Mouse (Mus musculus) ES-Bruce4 (cell line): ENCODE data around the gene Cdkn3. TPM values are rescaled to one million over a fixed set of nuclear protein-coding genes. Genes with fewer than 3 reads are reported as not detected.

Experiments used
- H3K27ac ChIP-seq: 2 replicates; pipeline ENCODE4 v1.5.1; 2012; ENCODE audit warnings: low read length, inconsistent platforms; ENCODE audit not compliant: insufficient read depth
- H3K27me3 ChIP-seq: 2 replicates; pipeline ENCODE4 v1.6.1; 2012; ENCODE audit warnings: mild to moderate bottlenecking, low read length, inconsistent platforms; ENCODE audit not compliant: control insufficient read depth, poor library complexity, insufficient read depth, severe bottlenecking
- H3K36me3 ChIP-seq: 2 replicates; pipeline ENCODE4 v1.6.1; 2012; ENCODE audit warnings: inconsistent platforms, mild to moderate bottlenecking, low read length, moderate library complexity; ENCODE audit not compliant: control insufficient read depth, poor library complexity, insufficient read depth, severe bottlenecking
- H3K4me1 ChIP-seq: one replicate; pipeline ENCODE4 v1.8.1; 2011; ENCODE audit warnings: low read length; ENCODE audit not compliant: control insufficient read depth, insufficient read depth
- H3K4me3 ChIP-seq: 2 replicates; pipeline ENCODE4 v1.5.1; 2011; ENCODE audit warnings: low read depth, mild to moderate bottlenecking, low read length
- H3K9ac ChIP-seq: 2 replicates; pipeline ENCODE4 v1.6.1; 2012; ENCODE audit warnings: low read depth, mild to moderate bottlenecking, inconsistent platforms; ENCODE audit not compliant: poor library complexity, severe bottlenecking
- H3K9me3 ChIP-seq: replicated peaks from 2 replicates; pipeline ENCODE4 v1.6.1; 2012; ENCODE audit warnings: mild to moderate bottlenecking, low read length, inconsistent platforms; ENCODE audit not compliant: control insufficient read depth, poor library complexity, insufficient read depth, severe bottlenecking
- CTCF ChIP-seq: IDR thresholded peaks from one replicate; pipeline ENCODE4 v1.8.1; 2011; ENCODE audit warnings: low read depth, low read length
- EP300 ChIP-seq: IDR thresholded peaks from 2 replicates; pipeline ENCODE4 v1.6.1; 2011; ENCODE audit warnings: low read depth, low read length; ENCODE audit not compliant: insufficient read depth
- POLR2A ChIP-seq: IDR thresholded peaks from one replicate; pipeline ENCODE4 v1.8.1; 2011; ENCODE audit warnings: low read length; ENCODE audit not compliant: insufficient read depth
- polyA plus RNA-seq: library from polyadenylated mRNA; stranded (reverse); fragments of >200 nt; gene quantifications from 2 replicates; pipeline ENCODE4 v1.2.4, GENCODE M21; 2011; ENCODE audit warnings: low read depth; ENCODE audit not compliant: missing spikeins, insufficient read depth, insufficient read length

Gene Cdkn3
- polyA plus RNA-seq, 1 experiment, result 31.8 TPM

- no peaks in the 10 kb centered on the region for H3K27me3 ChIP-seq
- no peak overlapping the region for H3K9ac ChIP-seq
- no peaks in the 10 kb centered on the region for H3K9me3 ChIP-seq
- H3K27ac ChIP-seq, result no peak overlapping the region
- H3K4me1 ChIP-seq, result no peaks in the 10 kb centered on the region
- TF ChIP-seq EP300, result no peak
- no peak for TF ChIP-seq POLR2A
- TF ChIP-seq CTCF, result no peak
- no peaks in the 10 kb centered on the region; the same call in 1 of the 2 replicates for H3K36me3 ChIP-seq
- no peak overlapping the region for H3K4me3 ChIP-seq
Observed at GRCm38 (mm10) chr14:46800684-46801345, 40.5 kb downstream of the Cdkn3 start.

DNA sequence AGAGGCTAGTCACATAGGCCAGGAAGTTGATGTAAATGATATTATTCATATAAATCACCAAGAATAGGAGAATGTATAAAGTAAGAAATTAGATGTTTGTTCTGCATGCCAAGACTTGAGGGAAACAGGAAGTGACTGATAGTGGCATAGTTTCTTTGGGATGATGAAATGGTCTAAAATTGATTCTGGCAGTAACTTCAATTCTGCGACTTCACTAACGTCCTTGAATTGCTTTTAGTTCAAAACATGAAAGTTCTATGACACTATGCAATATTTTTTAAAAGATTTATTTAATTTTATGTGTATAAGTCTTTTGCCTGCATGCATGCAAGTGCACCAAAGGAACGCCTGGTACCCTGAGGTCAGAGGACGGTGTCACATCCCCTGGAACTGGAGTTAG is 42.9 kb downstream of the Cdkn3 start:
- H3K4me1 ChIP-seq, result no peaks in the 10 kb centered on the region
- no peak overlapping the region for H3K27ac ChIP-seq
- peaks cover 2% of the 10 kb centered on the region; the same call in 1 of the 2 replicates for H3K36me3 ChIP-seq
- TF ChIP-seq POLR2A, result no peak
- no peak for TF ChIP-seq CTCF
- TF ChIP-seq EP300, result no peak
- H3K9ac ChIP-seq, result no peak overlapping the region
- no peak overlapping the region for H3K4me3 ChIP-seq
- no peaks in the 10 kb centered on the region for H3K27me3 ChIP-seq
- no peaks in the 10 kb centered on the region for H3K9me3 ChIP-seq

DNA sequence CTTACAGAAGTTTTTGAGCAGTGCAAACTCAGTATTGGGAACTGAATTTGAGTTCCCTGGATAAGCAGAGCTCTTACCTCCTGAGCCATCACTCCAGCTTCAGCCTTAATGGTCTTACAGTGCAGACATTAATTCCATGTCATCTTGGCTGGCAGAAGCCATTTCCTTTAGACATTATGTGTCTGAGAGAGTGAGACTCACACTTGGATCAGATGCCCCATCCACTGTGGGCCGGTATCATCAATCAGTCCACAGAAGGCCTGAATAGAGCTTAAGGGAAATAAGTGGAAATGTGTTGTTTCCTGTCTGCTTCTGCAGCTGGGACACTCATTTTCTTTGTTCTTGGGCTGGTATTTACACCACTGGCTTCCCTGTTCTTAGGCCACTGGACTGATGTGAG is 43.5 kb downstream of the Cdkn3 start:
- Histone ChIP-seq H3K4me3 (no peak overlapping the region), H3K9ac (no peak overlapping the region), H3K4me1 (no peaks in the 10 kb centered on the region), H3K27ac (no peak overlapping the region), H3K27me3 (no peaks in the 10 kb centered on the region), H3K9me3 (no peaks in the 10 kb centered on the region), H3K36me3 (peaks cover 2% of the 10 kb centered on the region; the same call in 1 of the 2 replicates)
- TF ChIP-seq EP300 (no peak), POLR2A (no peak), CTCF (no peak)

- Histone ChIP-seq H3K27ac (no peak overlapping the region), H3K9ac (no peak overlapping the region), H3K4me1 (no peaks in the 10 kb centered on the region), H3K36me3 (peaks cover 8% of the 10 kb centered on the region), H3K9me3 (no peaks in the 10 kb centered on the region), H3K27me3 (no peaks in the 10 kb centered on the region), H3K4me3 (no peak overlapping the region)
- TF ChIP-seq EP300 (no peak), POLR2A (no peak), CTCF (no peak)
Observed at GRCm38 (mm10) chr14:46806186-46806585, 45.8 kb downstream of the Cdkn3 start.

DNA sequence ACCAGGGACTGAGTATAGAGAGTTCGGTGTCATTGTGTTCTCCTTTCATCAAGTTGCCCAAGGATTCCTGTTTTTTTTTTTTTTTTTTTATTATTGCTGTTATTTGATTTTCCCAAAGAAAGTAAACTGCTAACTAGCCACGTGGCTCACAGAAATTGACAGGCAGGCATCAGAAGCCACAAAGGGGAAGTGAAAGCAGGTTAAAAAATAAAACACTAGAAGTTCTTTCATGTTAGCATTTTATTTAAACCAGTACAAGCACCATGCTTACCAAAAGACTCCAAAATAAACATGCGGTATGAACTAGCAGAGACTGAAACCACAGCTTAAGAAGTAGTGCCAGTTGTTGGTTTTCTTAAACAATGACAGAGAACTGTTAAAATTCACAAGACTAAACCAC is 47.6 kb downstream of the Cdkn3 start:
- H3K4me1 ChIP-seq, result no peaks in the 10 kb centered on the region
- H3K4me3 ChIP-seq, result no peak overlapping the region
- no peak overlapping the region for H3K27ac ChIP-seq
- no peak overlapping the region for H3K9ac ChIP-seq
- no peaks in the 10 kb centered on the region for H3K9me3 ChIP-seq
- TF ChIP-seq EP300 (no peak), CTCF (no peak), POLR2A (no peak)
- no peaks in the 10 kb centered on the region for H3K27me3 ChIP-seq
- peaks cover 14% of the 10 kb centered on the region for H3K36me3 ChIP-seq

- peaks cover 26% of the 10 kb centered on the region for H3K36me3 ChIP-seq
- no peak overlapping the region for H3K4me3 ChIP-seq
- H3K27ac ChIP-seq, result no peak overlapping the region
- no peaks in the 10 kb centered on the region for H3K27me3 ChIP-seq
- TF ChIP-seq POLR2A, result no peak
- TF ChIP-seq CTCF, result no peak
- TF ChIP-seq EP300, result no peak
- H3K9me3 ChIP-seq, result no peaks in the 10 kb centered on the region
- H3K4me1 ChIP-seq, result peaks cover 2% of the 10 kb centered on the region
- H3K9ac ChIP-seq, result no peak overlapping the region
Observed at GRCm38 (mm10) chr14:46815640-46816039, 55.3 kb downstream of the Cdkn3 start.
